Mouse (Mus musculus) urinary bladder, postnatal 36 days (tissue): Measurements from ENCODE around the gene Igsf21.

ENCODE experiments used
- DNase-seq, 2 experiments: peaks; one replicate each; pipeline ENCODE4 v3.0.0; 2022; ENCODE audit warnings: low spot score in 2 of 2, mixed read lengths in 1 of 2

Gene Igsf21

DNA sequence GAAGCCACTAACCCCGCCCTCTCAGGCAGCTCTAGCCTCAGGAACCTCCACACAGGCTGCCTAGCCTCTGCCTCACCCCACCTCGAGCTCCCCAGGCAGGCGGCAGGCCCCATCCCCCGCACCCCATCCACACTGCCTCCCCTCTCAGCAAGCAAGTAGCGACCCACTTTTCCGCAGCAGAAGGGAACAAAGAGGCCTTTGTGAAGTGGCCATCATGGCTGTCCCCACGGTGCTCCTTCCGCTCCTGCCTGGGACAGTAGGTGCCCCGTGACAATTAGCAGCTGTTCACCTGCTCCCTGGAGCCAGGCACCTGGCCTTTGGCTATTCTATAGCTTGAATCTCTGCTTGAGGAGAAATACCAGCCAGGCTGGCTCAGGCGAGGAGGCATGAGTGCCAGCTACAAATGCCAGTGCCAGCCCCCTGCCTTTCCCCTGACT is 9.3 kb downstream of the Igsf21 start:
- DNase-seq: no peak

DNA sequence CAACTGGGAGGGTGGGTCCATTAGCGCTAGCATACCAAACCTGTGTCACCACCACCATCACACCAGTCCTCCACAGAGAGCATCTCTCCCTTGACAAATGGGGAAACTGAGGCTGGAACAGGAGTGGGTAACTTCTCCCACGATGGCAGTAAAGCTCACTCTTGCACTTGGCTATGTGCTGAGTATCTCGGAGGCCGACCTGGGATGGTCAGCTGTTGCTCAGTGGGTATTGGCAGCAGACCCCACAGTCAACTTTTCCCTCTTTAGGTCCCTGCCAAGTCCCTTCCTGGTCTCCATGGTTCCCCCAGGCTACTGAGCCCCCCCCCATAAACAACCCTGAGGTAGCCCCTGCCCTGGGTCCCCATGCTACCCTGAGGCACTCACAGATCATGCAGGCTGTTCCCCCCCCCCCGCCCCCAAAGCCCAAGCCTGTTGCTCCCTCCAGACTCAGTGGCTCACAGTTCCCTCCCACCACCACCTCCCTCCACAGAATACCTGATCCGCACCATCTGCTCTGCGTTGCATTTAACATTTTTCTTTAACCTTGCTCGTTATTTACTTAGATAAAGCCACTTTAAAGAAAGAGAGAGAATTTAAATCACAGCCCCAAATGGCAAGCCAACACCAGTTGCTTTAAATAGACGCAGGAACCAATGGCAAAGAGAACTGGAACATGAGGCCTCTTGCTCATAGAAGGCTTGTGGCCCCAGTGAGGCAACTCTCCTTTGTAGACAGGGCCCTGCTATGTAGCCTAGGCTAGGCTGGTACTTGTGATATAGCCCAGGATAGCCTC is 11.0 kb downstream of the Igsf21 start:
- DNase-seq: no peak

DNA sequence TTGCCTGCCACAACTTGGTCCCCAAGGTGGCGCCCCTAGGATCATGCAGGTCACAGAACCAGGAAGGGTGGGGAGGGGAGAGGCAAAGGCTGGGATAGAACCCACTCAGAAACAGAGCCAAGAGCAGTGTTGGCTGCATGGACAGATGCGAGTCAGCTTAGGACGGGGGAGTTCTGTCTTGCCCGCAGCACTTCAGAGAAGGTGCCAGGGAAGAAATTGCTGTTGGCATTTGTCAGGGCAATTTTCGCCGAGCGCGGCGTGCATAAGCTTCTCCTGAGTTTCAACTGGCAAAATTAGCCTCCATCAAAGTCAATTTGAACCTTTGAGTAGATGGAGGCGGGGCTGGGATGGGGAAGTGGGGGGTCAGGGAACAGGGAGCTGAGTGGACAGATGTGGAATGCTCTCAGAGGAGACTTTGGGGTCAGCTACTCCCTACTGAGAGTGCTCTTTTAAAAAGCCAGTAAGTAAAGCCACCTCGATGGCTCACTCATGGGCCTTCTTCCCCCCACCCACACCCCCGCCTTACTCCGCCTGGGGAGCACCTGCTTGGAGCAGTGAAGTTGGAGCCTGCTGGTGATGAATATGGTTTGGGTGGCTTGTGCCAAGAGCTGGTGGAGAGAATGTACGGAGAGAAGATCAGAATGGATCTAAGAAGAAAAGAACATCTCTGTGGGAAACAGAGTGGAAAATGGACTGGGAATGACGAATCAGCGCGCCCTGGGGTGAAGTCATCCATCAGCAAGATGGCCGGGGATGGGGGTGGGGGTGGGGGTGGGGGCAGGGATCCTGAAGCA is 12.0 kb downstream of the Igsf21 start:
- no peak for DNase-seq

DNA sequence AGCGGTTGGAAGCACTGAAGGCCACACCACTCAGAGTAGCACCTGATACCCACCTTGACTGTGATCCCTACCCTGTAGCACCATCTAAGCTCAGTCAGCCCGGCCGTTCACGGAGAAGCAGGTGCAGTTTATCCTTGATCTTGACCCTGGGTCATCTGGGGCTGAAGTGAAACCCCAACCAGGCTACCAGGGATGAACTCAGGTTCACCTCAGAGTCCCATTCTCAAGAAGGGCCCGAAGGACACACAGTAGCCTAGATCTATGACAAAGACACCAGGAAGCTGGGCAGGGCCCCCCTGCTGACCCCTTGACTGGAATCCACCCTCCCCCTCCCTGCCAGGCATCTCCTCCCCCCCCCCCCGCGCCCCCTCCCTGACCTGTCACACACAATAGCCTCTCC is 18.7 kb downstream of the Igsf21 start:
- no peak for DNase-seq

DNA sequence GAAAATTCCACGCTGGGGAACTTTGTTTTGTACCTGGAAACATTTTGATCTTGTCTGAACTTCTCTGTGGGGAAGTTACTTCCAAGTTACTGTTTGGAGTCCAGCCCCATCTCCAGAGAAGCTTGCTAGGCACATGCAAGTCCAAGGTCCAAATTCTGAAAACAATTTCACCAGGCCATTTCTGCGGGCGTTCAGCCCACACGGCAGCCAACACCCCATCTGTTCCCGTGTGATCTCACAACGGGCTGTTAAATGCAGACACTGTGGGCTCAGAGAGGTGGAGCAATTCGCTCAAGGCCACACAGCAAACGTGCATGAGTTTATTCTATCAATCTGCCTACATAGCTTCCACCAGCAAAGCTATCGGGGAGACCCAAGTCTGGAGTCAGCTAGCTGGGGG is 21.4 kb downstream of the Igsf21 start:
- no peak for DNase-seq

DNA sequence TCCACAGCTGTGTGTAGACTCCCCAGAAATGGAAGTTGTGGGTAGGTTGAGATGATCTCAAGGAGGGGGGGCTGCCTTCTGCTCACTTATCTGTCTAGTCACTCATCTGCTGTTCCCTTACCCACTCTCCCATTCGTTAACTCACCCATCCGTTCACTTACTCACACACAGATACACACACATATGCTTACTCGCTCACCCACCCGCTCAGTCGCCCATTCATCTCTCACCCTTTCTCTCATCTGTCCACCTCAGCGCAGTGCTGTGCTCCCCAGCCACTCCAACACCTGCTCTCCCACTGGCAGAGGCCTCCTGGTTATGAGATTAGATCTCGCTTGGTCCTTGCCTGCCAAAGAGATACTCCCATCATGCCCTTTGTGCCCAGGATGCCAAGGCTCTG is 22.1 kb downstream of the Igsf21 start:
- no peak for DNase-seq

DNA sequence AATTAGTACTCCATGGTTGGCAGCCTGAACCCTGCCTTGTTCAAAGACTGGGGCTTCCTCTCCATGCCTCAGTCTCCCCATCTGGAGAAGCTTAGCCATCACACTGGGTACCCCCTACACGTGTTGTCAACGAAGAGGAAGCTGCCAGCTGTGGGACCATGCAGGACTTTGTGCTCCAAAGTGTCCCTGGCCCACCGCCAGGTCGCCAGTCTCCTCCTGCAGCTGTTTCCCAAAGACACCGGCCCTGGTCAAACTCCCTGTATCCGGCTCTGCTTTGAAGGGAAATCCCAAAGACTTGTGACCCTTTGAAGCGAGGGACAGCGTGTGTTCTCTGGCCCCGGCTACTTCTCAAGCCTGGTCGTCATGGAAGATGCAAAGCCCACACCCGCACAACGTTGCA is 23.5 kb downstream of the Igsf21 start:
- DNase-seq: no peak

DNA sequence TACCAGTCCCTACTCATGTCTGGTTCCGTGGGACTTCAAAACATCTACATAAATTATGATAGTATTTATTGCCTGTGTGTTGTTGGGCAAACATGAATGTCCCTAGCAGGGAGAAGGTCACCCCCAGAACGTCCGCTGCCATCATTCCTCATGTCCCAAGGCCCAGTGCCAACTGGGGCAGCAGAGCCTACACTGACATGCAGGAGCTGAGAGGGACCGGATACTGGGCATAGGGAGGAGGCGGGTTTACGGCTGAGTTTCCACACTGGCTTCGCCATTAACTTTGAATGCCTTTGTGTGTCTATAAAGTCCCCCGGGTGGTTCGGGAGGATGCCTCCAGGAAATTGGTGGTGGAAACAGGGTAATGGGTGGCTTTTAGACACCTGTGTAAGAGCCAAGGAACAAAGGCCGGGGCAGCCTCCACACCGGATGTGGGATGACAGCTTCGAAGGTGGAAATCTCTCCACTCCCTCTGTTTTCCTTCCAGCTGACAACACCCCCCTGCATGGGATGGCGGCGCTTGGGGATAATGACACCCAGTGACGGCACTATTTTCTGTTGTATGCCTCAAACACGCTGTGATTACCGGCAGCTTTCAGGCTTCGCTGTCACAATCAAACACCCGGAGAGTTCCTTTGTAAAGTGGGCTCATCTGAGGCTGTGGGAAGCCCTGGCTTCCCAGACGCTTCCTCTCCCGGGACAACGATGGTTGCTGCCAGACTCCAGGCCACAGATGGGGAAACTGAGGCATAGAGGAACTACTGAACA is 26.1 kb downstream of the Igsf21 start:
- peak in 1 of 2 experiments; percentile 2 for DNase-seq

DNA sequence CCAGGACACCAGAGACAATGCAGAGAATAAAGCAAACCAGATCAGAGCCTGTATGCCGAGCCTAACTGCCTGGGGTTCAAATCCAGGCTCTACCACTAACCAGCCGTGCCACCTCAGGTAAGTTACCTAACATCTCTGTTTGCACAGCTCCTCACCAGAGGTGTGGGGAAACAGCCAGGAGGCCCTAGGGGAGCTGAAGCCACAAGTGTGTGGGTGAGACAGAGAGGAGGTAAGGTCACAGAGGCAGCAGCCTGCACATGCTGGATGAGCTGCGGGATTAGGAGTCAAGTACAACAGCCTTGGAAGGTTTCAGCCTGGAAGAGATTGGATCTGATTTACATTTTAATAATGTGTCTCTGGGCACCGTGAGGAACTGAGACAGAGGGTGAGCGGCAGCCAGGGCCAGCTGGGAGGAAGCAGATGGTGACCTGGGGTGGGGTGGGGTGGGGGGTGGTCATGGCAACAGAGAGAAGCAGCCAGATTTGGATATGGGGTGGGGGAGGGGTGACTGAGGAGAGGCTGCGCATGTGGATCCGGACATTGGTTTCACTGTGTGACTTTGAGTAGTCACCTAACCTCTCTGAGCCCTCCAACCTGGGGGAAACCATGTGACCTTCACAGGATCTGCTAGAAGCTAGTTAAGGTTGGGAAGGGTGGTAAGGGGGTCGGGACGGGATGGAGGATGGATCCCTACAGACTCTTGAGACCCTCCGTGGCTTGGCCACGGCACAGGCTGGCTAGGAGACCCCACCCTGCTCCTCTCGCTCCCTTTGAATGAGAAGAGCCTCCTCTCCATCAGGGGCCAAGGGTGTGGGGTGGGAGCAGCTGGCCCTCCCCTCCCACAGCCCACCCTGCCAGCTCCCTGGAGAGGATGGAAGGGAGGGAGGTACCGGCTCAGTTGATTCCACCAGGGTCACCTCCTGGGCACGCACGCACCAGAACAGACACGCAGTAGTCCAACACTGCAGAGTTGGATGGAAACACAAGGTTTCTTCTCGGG is 27.4 kb downstream of the Igsf21 start:
- DNase-seq: no peak

DNA sequence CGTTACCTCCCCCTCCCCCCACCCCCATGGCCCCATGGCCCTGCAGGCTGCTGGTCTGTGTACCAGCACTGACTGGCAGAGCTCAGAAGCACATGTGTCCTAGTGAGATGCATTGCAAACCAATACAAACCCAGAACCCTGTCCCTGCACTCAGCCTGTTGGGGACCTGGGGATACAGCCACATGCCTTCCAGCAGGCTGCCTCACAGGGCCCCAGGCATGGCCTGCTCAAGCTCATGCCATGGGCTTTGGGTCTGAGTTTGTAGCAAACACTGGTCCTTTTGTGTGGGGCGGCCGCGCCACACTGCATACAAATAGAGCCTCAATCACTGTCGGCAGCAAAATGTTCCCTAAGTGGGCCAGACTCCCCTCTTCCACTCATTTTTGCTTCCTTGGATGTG is 28.2 kb downstream of the Igsf21 start:
- no peak for DNase-seq

DNA sequence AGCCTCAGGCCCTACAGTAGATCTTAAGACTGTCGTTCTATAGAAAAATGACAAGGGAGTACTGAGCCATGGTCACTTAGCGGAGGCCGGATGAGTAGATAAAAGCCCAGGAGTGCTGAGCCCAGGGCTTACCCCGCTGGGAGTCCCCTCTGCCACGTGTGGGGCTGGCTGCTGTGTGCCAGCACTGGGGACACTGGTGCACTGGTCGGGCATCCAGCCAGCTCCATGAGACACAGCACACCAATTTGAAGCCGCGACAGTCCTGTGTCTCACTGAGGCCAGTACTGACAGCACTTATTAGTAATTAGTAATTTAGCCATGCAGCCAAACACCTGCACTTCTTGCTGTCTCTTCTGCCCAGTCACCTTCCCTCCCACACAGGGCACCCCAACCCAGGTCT is 28.6 kb downstream of the Igsf21 start:
- no peak for DNase-seq

DNA sequence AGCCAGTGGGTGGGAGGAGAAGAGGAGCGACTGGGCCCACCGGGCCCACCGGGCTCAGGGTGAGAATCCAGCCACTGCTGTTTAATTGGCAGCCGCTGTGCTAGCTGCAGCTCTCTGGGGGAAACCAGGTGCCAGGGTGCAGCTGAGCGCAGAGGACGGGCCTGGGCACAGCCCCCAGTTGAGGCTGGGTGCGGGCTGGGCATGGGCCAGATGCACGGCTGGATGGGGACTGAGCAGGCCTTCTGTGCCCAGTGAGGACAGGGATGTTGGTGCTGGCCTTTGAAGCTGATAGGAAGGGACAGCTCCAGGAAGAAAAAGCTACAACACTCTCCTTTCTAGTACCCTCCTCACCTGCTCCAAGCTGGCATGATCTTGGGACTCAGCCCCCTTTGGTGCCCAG is 30.5 kb downstream of the Igsf21 start:
- no peak for DNase-seq

DNA sequence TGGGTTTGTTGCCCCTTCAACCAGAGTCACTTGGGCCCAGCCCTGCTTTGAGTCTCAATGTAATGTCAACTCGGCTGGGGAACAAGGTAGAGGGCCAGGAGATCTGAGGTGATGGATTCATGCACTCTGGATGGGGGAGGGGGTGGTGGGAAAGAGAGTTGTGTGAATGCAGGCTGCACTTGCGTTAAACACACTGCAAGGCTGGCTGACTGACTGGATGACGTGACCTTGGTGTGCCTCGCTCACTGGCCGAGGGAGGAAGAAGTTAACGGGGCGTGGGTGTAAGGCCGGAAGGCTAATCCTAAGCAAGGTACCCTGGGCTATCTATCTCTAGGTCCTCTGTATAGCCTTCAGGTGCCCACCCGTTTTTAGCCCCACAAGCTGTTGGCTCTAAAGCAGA is 31.4 kb downstream of the Igsf21 start:
- DNase-seq: no peak

DNA sequence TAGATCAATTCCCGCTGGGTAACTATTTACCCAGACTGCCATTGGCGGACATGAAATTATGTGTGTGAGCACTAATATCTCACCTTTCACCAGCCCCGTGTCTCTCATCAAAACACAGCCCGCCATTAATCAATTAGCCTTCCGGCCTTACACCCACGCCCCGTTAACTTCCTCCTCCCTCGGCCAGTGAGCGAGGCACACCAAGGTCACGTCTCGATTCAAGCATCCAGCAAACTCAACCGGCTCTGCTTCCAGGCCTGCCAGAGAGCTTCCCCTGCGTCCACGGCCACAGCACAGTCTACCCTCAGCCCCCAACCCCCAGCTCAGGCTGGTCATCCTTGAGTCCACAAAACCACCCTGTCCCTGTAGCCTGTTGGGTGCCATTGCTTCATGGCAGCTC is 32.2 kb downstream of the Igsf21 start:
- DNase-seq: no peak

DNA sequence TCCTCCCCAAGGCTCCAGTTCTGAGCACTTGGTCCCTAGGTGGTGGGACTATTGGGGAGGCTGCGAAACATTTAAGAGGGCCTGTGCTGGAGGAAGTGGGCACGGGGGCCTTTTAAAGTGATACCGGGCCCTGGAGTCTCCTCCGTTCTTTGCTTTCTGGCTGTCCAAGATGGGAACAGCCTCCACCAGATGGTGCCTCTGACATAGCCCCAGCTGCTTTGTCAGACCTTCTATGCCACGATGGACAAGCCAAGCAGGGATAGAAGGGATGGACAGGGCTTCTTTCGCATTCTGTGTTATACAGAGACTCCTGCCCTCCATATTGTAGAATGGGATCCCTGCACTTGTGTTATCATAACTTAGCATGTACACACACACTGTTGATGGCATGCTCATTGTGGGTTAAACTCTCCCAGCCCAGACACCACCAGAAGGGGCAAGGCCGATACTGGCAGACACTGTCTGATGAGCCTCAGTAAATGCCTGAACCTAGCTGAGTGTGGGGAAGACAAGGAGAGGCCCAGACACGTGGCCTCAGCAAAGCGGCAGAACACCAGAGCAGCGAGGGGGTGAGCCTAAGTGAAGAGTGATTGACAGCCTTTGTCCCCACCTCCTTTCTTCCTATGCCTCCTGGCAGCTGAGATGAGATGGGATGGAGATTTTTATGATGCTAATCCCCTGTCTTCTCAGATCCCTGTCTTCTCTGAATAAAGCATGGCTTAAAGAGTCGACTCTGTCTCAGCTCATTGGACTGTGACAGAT is 36.3 kb downstream of the Igsf21 start:
- no peak for DNase-seq

DNA sequence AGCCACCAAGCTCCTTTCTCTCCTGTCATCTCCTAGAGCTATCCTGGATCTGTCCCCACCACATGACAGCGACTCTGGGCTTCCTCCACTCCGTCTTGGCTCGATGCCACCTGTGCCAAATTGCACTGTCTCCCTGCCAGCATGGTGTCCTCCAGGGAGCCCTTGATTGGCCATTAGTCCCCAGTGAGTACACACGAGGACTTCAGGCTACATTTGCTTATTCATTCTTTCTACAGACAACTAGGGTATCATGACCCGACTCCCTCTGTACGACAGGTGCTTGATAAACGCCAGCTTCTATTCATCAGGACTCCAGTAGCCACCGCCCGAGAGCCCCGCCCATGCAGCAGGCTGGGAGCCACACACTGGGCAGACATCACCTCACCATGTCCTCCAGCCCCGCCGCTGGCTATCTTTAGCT is 40.8 kb downstream of the Igsf21 start:
- no peak for DNase-seq

DNA sequence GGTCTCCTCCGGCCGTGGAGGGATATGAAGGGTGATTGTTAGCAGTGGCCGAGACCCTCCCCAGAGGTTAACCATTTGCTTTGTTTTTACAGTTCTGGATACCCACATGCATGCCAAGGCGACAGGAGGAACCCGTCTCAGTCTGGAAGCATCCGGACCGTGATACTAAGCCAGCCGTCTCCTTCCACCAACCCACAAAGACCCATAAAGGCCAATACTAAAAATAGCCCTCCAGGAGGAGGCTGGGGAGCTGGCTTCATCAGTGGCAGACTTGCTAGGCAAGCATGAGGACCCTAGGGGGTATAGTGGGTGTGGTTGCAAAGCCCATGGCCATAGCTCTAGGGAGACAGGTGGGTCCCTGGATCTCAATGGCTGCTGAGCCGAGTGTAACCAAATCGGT is 41.8 kb downstream of the Igsf21 start:
- no peak for DNase-seq

DNA sequence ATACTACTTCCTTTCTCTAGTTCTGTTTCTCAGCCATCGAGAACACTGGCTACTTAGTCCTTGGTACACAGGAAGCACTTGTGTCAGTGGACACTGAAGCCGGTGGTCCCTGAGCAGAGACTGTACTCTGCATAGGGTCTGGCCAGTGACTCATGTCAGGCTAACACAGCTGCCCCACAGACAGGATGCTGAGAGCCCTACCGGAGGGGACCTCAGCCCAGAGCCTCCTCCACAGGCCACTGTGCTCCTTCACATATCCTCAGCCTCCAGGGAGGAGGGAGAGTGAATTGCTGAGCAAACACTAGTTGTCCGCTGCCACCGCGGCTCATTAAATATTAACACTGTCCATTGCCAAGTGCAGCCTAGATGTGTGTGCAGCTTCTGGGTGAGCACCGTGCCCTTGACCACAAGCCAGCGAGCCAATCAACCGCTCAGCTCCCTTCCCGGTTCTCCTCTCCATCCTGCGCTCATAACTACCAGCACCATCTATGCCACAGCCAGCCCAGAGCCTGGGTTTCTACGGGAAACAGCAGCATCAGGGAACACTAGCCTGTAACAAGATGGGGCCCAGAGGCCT is 42.8 kb downstream of the Igsf21 start:
- DNase-seq: no peak

DNA sequence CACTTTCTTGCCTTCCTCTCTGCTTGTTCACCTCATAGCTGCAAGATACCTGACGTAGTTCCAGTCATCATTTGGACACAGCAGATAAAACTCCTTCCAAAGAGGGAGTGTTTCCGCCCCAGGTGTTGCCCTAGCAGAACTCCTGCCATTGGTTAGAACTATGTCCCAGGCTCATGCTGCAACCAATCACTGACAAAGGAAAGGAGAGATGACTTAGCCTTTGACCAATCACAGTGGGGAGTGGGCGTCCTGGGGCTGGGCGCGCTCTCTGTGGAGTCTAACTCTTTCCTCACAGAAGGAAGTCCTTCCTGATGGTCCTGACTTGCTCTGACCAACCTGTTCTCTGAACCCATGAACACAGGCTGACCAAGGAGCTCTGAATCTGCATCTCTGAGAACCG is 44.4 kb downstream of the Igsf21 start:
- DNase-seq: no peak

DNA sequence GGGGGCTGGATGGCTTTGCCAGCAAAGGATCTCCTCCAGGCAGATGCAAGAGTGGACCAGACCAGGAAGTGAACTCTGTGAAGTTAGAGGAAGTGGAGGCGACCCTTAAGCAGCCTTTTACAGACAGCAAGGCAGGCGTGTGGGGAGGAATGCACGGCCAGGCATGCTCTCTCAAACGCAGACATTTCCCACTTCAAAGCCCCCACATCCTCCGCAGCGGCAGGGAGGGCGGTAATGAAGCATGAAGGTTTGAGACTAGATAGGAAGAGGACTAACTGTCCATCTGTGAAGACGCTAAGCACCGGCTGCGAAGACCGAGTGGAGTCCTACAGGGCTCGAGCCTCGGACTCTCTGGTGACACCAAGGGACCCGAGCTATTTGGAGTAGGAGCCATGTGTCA is 46.3 kb downstream of the Igsf21 start:
- no peak for DNase-seq
